Mouse (Mus musculus) liver, postnatal 0 days (tissue): ENCODE results near the gene Mast3. TPM values are rescaled to one million over a fixed set of nuclear protein-coding genes. Genes with fewer than 3 reads are reported as not detected.
A peak's percentile ranks its signal among the peaks of the same experiment; 100 is the strongest.

ENCODE experiments used
- ATAC-seq: fragments of 200-750 bp; cut with Nextera tagmentation; 2 replicates; pipeline ENCODE4 v1.8.0; 2017; ENCODE audit warnings: mild to moderate bottlenecking, moderate library complexity
- DNase-seq: peaks from one replicate; pipeline ENCODE4 v3.0.0-alpha.2; 2016
- H3K27ac ChIP-seq: fragments of 300-500 bp; sonication (generic); 2 replicates; pipeline ENCODE4 v1.5.1; 2014; ENCODE audit warnings: antibody characterized with exemption, moderate library complexity, mild to moderate bottlenecking, low read depth
- H3K27me3 ChIP-seq: fragments of 300-500 bp; sonication (generic); 2 replicates; pipeline ENCODE4 v1.6.1; 2014; ENCODE audit warnings: low read length, control low read depth, mixed read lengths; ENCODE audit not compliant: insufficient read depth
- H3K36me3 ChIP-seq: fragments of 300-500 bp; sonication (generic); replicated peaks from 2 replicates; pipeline ENCODE4 v1.6.1; 2014; ENCODE audit warnings: mild to moderate bottlenecking, control low read depth, low read length, moderate library complexity, mixed read lengths; ENCODE audit not compliant: insufficient read depth
- H3K4me1 ChIP-seq: fragments of 300-500 bp; sonication (generic); 2 replicates; pipeline ENCODE4 v1.6.1; 2014; ENCODE audit warnings: antibody characterized with exemption, mild to moderate bottlenecking, control low read depth; ENCODE audit not compliant: insufficient read depth
- H3K4me2 ChIP-seq: fragments of 300-500 bp; sonication (generic); 2 replicates; pipeline ENCODE4 v1.6.1; 2014; ENCODE audit warnings: low read depth, mild to moderate bottlenecking, low read length, moderate library complexity, mixed read lengths
- H3K4me3 ChIP-seq: fragments of 300-500 bp; sonication (generic); 2 replicates; pipeline ENCODE4 v1.5.1; 2014; ENCODE audit warnings: low read depth, low read length
- H3K9ac ChIP-seq: fragments of 300-500 bp; sonication (generic); replicated peaks from 2 replicates; pipeline ENCODE4 v1.6.1; 2014; ENCODE audit warnings: mild to moderate bottlenecking, moderate library complexity
- H3K9me3 ChIP-seq: fragments of 300-500 bp; sonication (generic); 2 replicates; pipeline ENCODE4 v1.6.1; 2016; ENCODE audit warnings: mild to moderate bottlenecking, control low read depth, low read length, mixed read lengths
- CTCF ChIP-seq: sonication (generic); IDR thresholded peaks from 2 replicates; pipeline ENCODE4 v1.5.1; 2016; ENCODE audit warnings: antibody characterized with exemption, low read depth
- EP300 ChIP-seq: IDR thresholded peaks from 2 replicates; pipeline ENCODE4 v1.6.1; 2016; ENCODE audit warnings: antibody characterized with exemption, low read depth, mild to moderate bottlenecking
- WGBS: fragments of 180-500 bp; shearing (Covaris S2); extraction: QIAGEN DNeasy Blood & Tissue Kit; methylation state at CpG from one replicate; pipeline ENCODE4 v1.1.7; 2014; ENCODE audit not compliant: insufficient replicate concordance; 5-methylcytosine and 5-hydroxymethylcytosine counted together
- polyA plus RNA-seq: library from polyadenylated mRNA; unstranded; fragments of >200 nt; fragmentation: Nextera tagmentation; extraction: Ambion mirVana; gene quantifications from 2 replicates; pipeline ENCODE4 v1.2.1, GENCODE M21; 2015

Mast3 gene
- polyA plus RNA-seq, 1 experiment from 2014 or later, result 6.0 TPM

- peaks cover 11% of the 10 kb centered on the region for H3K36me3 ChIP-seq
- H3K27ac ChIP-seq, result no peak overlapping the region
- ATAC-seq, result no peak
- 87% methylated on average over 7 of the region's 7 CpGs for WGBS
- no peak overlapping the region for H3K4me3 ChIP-seq
- H3K9me3 ChIP-seq, result no peaks in the 10 kb centered on the region
- DNase-seq, result no peak
- TF ChIP-seq EP300 (no peak), CTCF (no peak)
- no peaks in the 10 kb centered on the region for H3K27me3 ChIP-seq
- no peak overlapping the region for H3K4me2 ChIP-seq
- H3K9ac ChIP-seq, result no peak overlapping the region
- H3K4me1 ChIP-seq, result peaks cover 54% of the 10 kb centered on the region
These were observed 46.6 kb downstream of the Mast3 start for GRCm38 (mm10) chr8:70758308-70758615.

DNA sequence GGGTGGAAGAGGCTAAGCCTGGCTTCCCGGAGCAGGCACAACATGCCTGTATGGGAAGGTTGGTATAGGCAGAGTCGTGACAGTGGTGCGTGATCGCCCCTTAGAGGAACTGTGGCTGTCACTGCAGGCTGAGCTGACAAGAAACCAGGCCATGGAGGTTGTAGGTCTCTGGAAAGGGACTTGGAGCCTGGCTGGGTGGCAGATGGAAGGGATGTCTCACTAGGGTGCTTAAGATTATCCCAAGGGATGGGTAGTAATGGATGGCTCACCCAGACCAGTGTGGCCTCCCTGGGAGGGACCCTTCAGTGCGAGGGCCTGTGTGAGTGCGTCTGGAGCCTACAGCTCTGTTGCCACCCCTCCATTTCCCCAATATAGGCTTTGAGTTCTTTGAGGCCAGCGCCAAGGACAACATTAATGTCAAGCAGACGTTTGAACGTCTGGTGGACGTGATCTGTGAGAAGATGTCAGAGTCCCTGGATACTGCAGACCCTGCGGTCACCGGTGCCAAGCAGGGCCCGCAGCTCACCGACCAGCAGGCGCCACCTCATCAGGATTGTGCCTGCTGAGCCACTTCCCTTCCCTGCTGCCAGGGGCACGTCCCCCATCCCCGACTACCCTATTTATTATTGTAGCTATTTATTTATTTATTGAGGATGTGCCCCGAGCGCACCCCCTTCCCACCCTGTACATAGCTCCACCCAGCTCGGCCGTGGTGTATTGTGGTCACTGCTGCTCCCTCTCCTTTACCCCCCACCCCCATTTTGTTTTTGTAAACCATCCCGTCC is 47.1 kb downstream of the Mast3 start:
- WGBS, result 78% methylated on average over 22 of the region's 22 CpGs
- Histone ChIP-seq H3K27me3 (no peaks in the 10 kb centered on the region), H3K4me2 (no peak overlapping the region), H3K9me3 (no peaks in the 10 kb centered on the region), H3K9ac (no peak overlapping the region), H3K4me1 (peaks cover 54% of the 10 kb centered on the region), H3K27ac (no peak overlapping the region), H3K36me3 (peaks cover 11% of the 10 kb centered on the region), H3K4me3 (no peak overlapping the region)
- TF ChIP-seq EP300 (no peak), CTCF (peak; percentile 75)
- ATAC-seq, result no peak
- DNase-seq, result no peak

GRCm38 (mm10) chr8:70756476-70757040 is 48.3 kb downstream of the Mast3 start:
- Histone ChIP-seq H3K36me3 (peaks cover 11% of the 10 kb centered on the region), H3K4me2 (no peak overlapping the region), H3K27me3 (no peaks in the 10 kb centered on the region), H3K27ac (no peak overlapping the region), H3K9me3 (no peaks in the 10 kb centered on the region), H3K4me1 (peaks cover 44% of the 10 kb centered on the region), H3K9ac (no peak overlapping the region), H3K4me3 (no peak overlapping the region)
- no peak for ATAC-seq
- TF ChIP-seq CTCF (no peak), EP300 (no peak)
- DNase-seq, result no peak
- WGBS, result 88% methylated on average over 6 of the region's 6 CpGs

DNA sequence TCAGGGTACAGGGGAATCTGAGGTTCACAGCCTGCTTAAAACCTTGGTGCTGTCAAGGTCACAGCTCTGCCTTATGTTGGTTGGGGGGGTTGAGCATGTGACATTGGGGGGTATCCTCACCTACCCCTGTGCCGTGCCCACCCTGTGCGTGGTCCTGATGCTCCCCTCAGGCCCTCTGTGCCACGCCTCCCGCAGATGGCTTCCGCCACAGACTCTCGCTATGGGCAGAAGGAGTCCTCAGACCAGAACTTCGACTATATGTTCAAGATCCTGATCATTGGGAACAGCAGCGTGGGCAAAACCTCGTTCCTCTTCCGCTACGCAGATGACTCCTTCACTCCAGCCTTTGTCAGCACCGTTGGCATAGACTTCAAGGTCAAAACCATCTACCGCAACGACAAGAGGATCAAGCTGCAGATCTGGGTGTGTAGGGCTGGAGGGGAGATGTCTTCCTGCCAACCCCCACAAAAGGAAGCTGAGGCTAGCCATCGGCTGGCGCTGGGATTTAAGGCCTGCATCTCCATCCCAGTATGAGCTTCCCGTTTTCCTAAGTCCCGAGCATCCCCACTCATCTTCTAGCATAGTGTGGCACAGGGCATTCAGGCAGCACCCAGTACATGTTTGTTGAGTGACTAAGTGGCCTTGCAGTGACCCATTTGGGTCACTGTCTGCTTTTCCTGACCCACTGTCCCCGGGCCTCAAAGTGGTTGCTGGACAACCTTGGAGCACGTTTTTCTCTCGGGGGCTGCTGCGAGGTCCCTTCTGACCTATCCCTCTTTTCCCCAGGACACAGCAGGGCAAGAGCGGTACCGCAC is 49.0 kb downstream of the Mast3 start:
- Histone ChIP-seq H3K27me3 (no peaks in the 10 kb centered on the region), H3K4me2 (peak overlapping the region; percentile 94), H3K9ac (no peak overlapping the region), H3K36me3 (peaks cover 11% of the 10 kb centered on the region), H3K4me1 (peaks cover 38% of the 10 kb centered on the region), H3K4me3 (peak overlapping the region; percentile 73; the same call in 1 of the 2 replicates), H3K9me3 (no peaks in the 10 kb centered on the region), H3K27ac (no peak overlapping the region)
- DNase-seq (peak; percentile 14), ATAC-seq (no peak)
- TF ChIP-seq EP300 (no peak), CTCF (no peak)
- WGBS, result 78% methylated on average over 24 of the region's 24 CpGs

DNA sequence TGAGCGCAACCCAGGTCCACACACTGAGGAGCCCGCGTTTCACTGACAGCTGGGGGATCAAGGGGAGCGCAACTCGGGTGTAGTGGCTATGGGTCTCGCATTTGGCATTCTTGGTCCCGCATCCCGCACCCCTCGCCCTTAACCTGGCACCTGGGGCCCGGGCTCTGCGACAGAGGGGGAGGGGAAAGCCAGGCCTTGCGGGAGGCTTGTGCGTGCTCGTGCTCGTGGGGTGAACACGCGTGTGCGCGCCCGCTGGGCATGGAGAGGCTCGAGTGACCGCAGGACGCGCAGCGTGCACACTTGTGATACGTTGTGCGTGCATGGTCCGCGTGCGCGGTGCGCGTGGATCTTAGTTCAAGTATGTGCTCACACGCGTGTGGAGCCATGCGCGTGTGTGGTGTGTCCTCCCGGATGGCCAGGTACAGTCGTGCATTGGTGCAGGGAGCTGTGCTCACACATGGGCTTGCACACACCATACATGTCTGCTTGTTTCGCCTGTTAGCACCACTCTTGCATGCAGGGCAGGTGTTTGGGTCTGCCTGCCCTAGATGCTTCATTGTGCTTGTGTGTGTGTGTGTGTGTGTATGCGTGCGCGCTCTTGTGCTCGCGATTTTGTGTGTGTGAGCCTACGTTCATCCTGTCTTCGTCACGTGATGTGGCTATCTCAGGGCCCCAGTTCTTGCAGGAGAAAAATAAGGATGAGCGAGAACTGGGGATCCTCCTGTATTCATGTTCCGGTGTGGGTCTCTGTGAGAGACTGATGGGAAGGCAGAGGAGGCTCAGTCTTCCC is 49.8 kb downstream of the Mast3 start:
- no peak for TF ChIP-seq CTCF
- TF ChIP-seq EP300, result no peak
- Histone ChIP-seq H3K27me3 (no peaks in the 10 kb centered on the region), H3K9ac (peak overlapping the region; percentile 77), H3K27ac (peak overlapping the region; percentile 66), H3K4me3 (peak overlapping the region; percentile 73), H3K4me1 (peaks cover 35% of the 10 kb centered on the region), H3K9me3 (no peaks in the 10 kb centered on the region), H3K4me2 (peak overlapping the region; percentile 94), H3K36me3 (peaks cover 11% of the 10 kb centered on the region)
- DNase-seq (peak; percentile 68), ATAC-seq (peak; percentile 42)
- WGBS, result 12% methylated on average over 50 of the region's 50 CpGs
